Mouse (Mus musculus) limb, embryonic 11.5 days (tissue): ENCODE measurements at regions not wholly inside any gene's neighbourhood (a gene's known extent, or its start where the extent isn't known, plus 50 kb on each side); places are given as distances from the start of the nearest gene placed in this dataset.
A peak's percentile ranks its signal among the peaks of the same experiment; 100 is the strongest.

Experiments
- ATAC-seq: fragments of 200-750 bp; cut with Nextera tagmentation; 2 replicates; pipeline ENCODE4 v1.8.0; 2017; ENCODE audit warnings: low read depth; ENCODE audit not compliant: insufficient number of reproducible peaks, low FRiP score, low TSS enrichment
- DNase-seq: peaks from one replicate; pipeline ENCODE4 v3.0.0-alpha.2; 2015; ENCODE audit warnings: low spot score
- H3K27ac ChIP-seq: fragments of 300-500 bp; sonication (generic); replicated peaks from 2 replicates; pipeline ENCODE4 v1.5.1; 2014; ENCODE audit warnings: low read depth, mild to moderate bottlenecking, low read length
- H3K27me3 ChIP-seq: fragments of 300-500 bp; sonication (generic); 2 replicates; pipeline ENCODE4 v1.6.1; 2014; ENCODE audit warnings: mild to moderate bottlenecking, low read length, mixed read lengths; ENCODE audit not compliant: control insufficient read depth, insufficient read depth
- H3K36me3 ChIP-seq: fragments of 300-500 bp; sonication (generic); 2 replicates; pipeline ENCODE4 v1.6.1; 2014; ENCODE audit warnings: mild to moderate bottlenecking, low read length, moderate library complexity, mixed read lengths; ENCODE audit not compliant: control insufficient read depth, insufficient read depth
- H3K4me1 ChIP-seq: fragments of 300-500 bp; sonication (generic); 2 replicates; pipeline ENCODE4 v1.6.1; 2014; ENCODE audit warnings: low read length, mixed read lengths; ENCODE audit not compliant: control insufficient read depth, insufficient read depth
- H3K4me2 ChIP-seq: fragments of 300-500 bp; sonication (generic); 2 replicates; pipeline ENCODE4 v1.6.1; 2014; ENCODE audit warnings: low read depth, mild to moderate bottlenecking, moderate library complexity; ENCODE audit not compliant: severe bottlenecking
- H3K4me3 ChIP-seq: fragments of 300-500 bp; sonication (generic); 2 replicates; pipeline ENCODE4 v1.5.1; 2014; ENCODE audit warnings: low read depth, low read length
- H3K9ac ChIP-seq: fragments of 300-500 bp; sonication (generic); 2 replicates; pipeline ENCODE4 v1.6.1; 2014; ENCODE audit warnings: mild to moderate bottlenecking, low read length
- H3K9me3 ChIP-seq: fragments of 300-500 bp; sonication (generic); 2 replicates; pipeline ENCODE4 v1.6.1; 2016; ENCODE audit warnings: low read length; ENCODE audit not compliant: control insufficient read depth
- WGBS: fragments of 180-500 bp; shearing (Covaris S2); extraction: QIAGEN DNeasy Blood & Tissue Kit; methylation state at CpG from one replicate; pipeline ENCODE4 v1.1.7; 2014; 5-methylcytosine and 5-hydroxymethylcytosine counted together

DNA sequence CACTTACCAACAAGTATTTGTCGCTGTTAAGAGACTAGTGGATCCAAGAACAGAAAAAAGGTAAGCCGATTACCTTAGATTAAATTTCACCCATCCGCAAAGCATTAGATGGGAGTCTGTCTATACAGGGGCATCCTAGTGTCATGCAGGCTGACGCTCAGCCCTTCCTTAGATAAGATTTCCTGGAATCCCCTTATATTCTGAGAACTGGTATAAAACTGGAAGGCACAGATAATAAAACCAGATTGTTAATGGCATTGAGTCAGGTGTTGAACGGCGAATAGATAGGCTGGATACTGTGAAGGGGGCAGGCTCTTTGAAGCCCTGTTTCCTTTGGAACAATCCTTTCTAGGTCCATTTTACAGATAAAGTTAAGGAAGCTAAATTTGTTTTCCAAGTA, 74.1 kb upstream of the Hnrnpk start:
- no peak overlapping the region for H3K27ac ChIP-seq
- H3K27me3 ChIP-seq = peaks cover 5% of the 10 kb centered on the region; the same call in 1 of the 2 replicates
- no peaks in the 10 kb centered on the region for H3K36me3 ChIP-seq
- DNase-seq = no peak
- H3K4me1 ChIP-seq = no peaks in the 10 kb centered on the region
- 89% methylated on average over 6 of the region's 6 CpGs for WGBS
- H3K4me2 ChIP-seq = no peak overlapping the region
- no peak overlapping the region for H3K9ac ChIP-seq
- no peak overlapping the region for H3K4me3 ChIP-seq
- no peak for ATAC-seq
- H3K9me3 ChIP-seq = no peaks in the 10 kb centered on the region

GRCm38 (mm10) chr13:58476033-58476830, 73.1 kb upstream of the Hnrnpk start:
- H3K27ac ChIP-seq = no peak overlapping the region
- 41% methylated on average over 7 of the region's 9 CpGs for WGBS

GRCm38 (mm10) chr13:58475495-58475894, 72.4 kb upstream of the Hnrnpk start:
- peaks cover 14% of the 10 kb centered on the region; the same call in 1 of the 2 replicates for H3K27me3 ChIP-seq
- H3K4me3 ChIP-seq = no peak overlapping the region
- H3K4me1 ChIP-seq = no peaks in the 10 kb centered on the region
- no peaks in the 10 kb centered on the region for H3K36me3 ChIP-seq
- H3K4me2 ChIP-seq = no peak overlapping the region
- H3K9me3 ChIP-seq = no peaks in the 10 kb centered on the region
- no peak for ATAC-seq
- no peak overlapping the region for H3K9ac ChIP-seq
- WGBS = 53% methylated on average over 6 of the region's 6 CpGs
- no peak overlapping the region for H3K27ac ChIP-seq
- DNase-seq = no peak

More at GRCm38 (mm10) chr13:58476033-58476830, 73.1 kb upstream of the Hnrnpk start:
- H3K9ac ChIP-seq = no peak overlapping the region
- no peaks in the 10 kb centered on the region for H3K4me1 ChIP-seq
- no peaks in the 10 kb centered on the region for H3K9me3 ChIP-seq
- no peaks in the 10 kb centered on the region for H3K36me3 ChIP-seq
- no peak for ATAC-seq
- DNase-seq = no peak
- H3K4me3 ChIP-seq = no peak overlapping the region
- H3K27me3 ChIP-seq = peaks cover 12% of the 10 kb centered on the region; the same call in 1 of the 2 replicates
- H3K4me2 ChIP-seq = no peak overlapping the region

DNA sequence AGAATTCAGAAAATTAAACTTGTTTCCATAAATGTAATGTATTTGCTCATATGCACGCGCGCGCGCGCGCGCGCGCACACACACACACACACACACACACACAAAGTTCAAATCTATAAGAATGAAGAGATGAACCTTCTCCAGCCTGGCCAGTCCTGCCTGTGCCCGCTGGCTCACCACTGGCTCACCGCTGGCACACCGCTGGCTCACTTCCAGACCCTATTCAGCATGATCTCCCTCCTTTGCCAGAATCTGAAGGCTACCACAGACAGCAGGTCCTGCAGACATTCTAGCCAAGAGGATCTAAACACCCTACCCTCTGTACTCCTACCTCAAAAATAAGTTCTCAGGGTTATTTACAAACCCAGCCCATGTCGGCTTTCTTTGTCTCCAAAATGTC, 69.3 kb upstream of the Hnrnpk start:
- Histone ChIP-seq H3K9ac (no peak overlapping the region), H3K4me2 (no peak overlapping the region), H3K36me3 (no peaks in the 10 kb centered on the region), H3K4me1 (peaks cover 6% of the 10 kb centered on the region; the same call in 1 of the 2 replicates), H3K4me3 (no peak overlapping the region), H3K27ac (no peak overlapping the region), H3K9me3 (no peaks in the 10 kb centered on the region), H3K27me3 (peaks cover 14% of the 10 kb centered on the region; the same call in 1 of the 2 replicates)
- ATAC-seq = no peak
- 74% methylated on average over 14 of the region's 14 CpGs for WGBS
- DNase-seq = no peak

- no peak overlapping the region for H3K4me3 ChIP-seq
- no peak overlapping the region for H3K9ac ChIP-seq
- peaks cover 6% of the 10 kb centered on the region; the same call in 1 of the 2 replicates for H3K4me1 ChIP-seq
- WGBS = 13% methylated on average over 16 of the region's 16 CpGs
- peak; percentile 47 for DNase-seq
- no peak overlapping the region for H3K4me2 ChIP-seq
- ATAC-seq = no peak
- H3K27ac ChIP-seq = no peak overlapping the region
- H3K9me3 ChIP-seq = no peaks in the 10 kb centered on the region
- no peaks in the 10 kb centered on the region for H3K36me3 ChIP-seq
- H3K27me3 ChIP-seq = peaks cover 14% of the 10 kb centered on the region; the same call in 1 of the 2 replicates
Observed at GRCm38 (mm10) chr13:58471704-58472103, 68.6 kb upstream of the Hnrnpk start.

DNA sequence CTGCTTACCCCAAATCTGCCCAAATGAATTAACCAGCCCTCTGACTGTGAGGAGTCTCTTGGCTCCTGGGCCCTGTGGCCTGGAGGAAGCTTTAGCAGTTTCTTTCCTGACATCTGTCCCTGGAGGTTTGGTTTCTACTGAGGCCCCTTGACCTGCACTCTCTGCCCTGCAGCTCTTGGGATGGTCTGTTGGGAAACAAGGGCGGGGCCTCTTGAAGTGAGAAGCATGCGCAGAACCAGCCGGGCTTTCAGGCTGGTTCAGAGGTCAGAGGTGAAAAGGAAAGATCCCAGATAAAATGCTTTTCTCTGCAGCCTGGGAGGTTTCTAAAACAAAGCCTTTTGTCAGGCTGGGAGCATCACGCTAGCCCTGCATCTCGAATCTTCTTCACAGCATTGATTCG, 66.6 kb upstream of the Hnrnpk start:
- no peak for ATAC-seq
- H3K27ac ChIP-seq = no peak overlapping the region
- no peak overlapping the region; the same call in 1 of the 2 replicates for H3K4me2 ChIP-seq
- no peak overlapping the region for H3K4me3 ChIP-seq
- no peaks in the 10 kb centered on the region for H3K36me3 ChIP-seq
- peaks cover 14% of the 10 kb centered on the region; the same call in 1 of the 2 replicates for H3K27me3 ChIP-seq
- H3K9me3 ChIP-seq = no peaks in the 10 kb centered on the region
- peaks cover 6% of the 10 kb centered on the region; the same call in 1 of the 2 replicates for H3K4me1 ChIP-seq
- H3K9ac ChIP-seq = no peak overlapping the region
- WGBS = 24% methylated on average over 6 of the region's 6 CpGs
- peak; percentile 26 for DNase-seq

DNA sequence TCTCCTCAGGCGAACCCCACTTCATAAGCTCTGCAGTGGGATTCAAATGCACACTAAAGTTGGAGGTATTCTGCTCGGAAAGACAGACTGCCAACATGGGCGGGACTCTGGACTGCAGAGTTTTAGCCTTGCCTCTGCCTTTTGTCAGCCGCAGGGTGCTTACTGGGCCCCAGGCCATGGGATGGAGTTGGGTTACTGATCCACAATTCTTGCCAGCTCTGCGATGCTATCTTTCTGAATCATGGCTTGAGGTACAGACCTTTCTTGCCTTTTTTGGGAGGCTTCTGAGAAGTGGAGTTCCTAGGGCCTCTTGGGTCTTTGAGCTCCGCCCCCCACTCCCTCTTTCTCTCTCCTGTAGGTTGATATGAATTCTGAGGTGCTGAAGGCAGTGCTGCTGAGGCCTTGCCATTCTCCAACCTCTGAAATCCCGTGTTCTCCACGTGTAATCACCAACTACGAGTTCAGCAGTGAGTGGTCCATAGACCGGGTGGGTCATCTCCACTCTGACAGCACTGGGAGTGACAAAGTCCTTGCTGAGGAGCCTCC, 64.0 kb upstream of the Hnrnpk start:
- Histone ChIP-seq H3K4me2 (no peak overlapping the region), H3K9me3 (no peaks in the 10 kb centered on the region), H3K9ac (no peak overlapping the region), H3K4me1 (peaks cover 6% of the 10 kb centered on the region; the same call in 1 of the 2 replicates), H3K27me3 (peaks cover 9% of the 10 kb centered on the region; the same call in 1 of the 2 replicates), H3K27ac (no peak overlapping the region), H3K36me3 (no peaks in the 10 kb centered on the region), H3K4me3 (no peak overlapping the region)
- no peak for ATAC-seq
- no peak for DNase-seq
- 83% methylated on average over 10 of the region's 10 CpGs for WGBS

GRCm38 (mm10) chr13:58465206-58466104, 62.3 kb upstream of the Hnrnpk start:
- DNase-seq = no peak
- Histone ChIP-seq H3K9me3 (no peaks in the 10 kb centered on the region), H3K4me1 (peaks cover 6% of the 10 kb centered on the region; the same call in 1 of the 2 replicates), H3K4me3 (no peak overlapping the region), H3K27ac (no peak overlapping the region), H3K4me2 (no peak overlapping the region), H3K27me3 (no peaks in the 10 kb centered on the region; the same call in 1 of the 2 replicates), H3K36me3 (no peaks in the 10 kb centered on the region), H3K9ac (no peak overlapping the region)
- 81% methylated on average over 13 of the region's 13 CpGs for WGBS
- ATAC-seq = no peak
